Mouse (Mus musculus): Measurements from ENCODE around the gene Ncl.

- no peak for TF ChIP-seq GATA1 (IDR thresholded peaks at IDR 0.05; ENCODE audit: borderline replicate concordance, low read length)
- no peak for TF ChIP-seq FLI1 (IDR thresholded peaks at IDR 0.05; ENCODE audit: low read length)
Measured at GRCm38 (mm10) chr1:86400096-86400754, 41.0 kb upstream of the Ncl start.
